Mouse (Mus musculus): ENCODE data around the gene Hemk1. TPM values are rescaled to one million over a fixed set of nuclear protein-coding genes. Genes with fewer than 3 reads are reported as not detected.
A peak's percentile ranks its signal among the peaks of the same experiment; 100 is the strongest.

Hemk1 gene
- total RNA-seq, 2 experiments from 2014 or later, result 18.6 to 21.5 TPM

GRCm38 (mm10) chr9:107340911-107341645, 2.9 kb upstream of the Hemk1 start:
- peak overlapping the region; percentile 81 for H3K4me3 ChIP-seq
- H3K27ac ChIP-seq, result peak overlapping the region; percentile 77
- TF ChIP-seq CTCF (IDR thresholded peaks at IDR 0.05), result no peak
- intact Hi-C loops (cut with DNase I), result no loop called here
- no peak for DNase-seq (ENCODE audit: extremely low spot score in 1 of 2, low spot score in 2 of 2)

DNA sequence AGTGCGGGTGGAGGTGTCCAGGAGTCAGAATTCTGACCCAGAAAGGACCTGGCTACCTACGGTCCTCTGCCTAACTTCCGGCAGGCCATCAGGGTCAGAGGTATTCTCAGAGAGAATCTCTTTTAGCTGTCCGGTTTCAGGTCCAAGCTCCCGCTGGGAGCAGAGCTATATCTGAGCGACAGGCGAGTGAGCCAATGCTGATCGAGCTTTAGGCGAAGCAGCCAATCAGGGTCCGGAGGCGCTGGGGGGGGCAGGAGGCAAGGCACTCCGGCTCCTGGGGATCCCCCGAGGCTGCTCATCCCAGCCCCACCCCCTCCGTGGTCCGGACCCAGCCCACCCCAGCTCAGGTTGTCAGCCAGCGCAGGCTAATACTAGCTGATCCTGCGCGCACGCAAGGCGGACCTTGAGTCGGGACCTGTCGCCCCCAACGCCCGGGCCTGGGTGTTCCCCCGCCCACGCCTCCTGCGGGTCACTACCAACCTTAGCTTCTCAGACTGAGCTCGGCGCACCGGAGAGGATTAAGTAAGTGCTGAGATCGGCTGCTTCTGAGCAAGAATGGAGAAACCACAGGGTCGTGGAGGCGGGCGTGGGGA, 2.2 kb upstream of the Hemk1 start, which contains the start of gene 6430571L13Rik:
TSS of gene 6430571L13Rik (plus strand) at position 336 of the 593 bp plus-strand sequence.
- peak within 1 kb of the TSS; percentile 81 for H3K4me3 ChIP-seq
- peak within 1 kb of the TSS; percentile 77 for H3K27ac ChIP-seq
- peak; percentile 88 to 93 for DNase-seq (ENCODE audit: extremely low spot score in 1 of 2, low spot score in 2 of 2)
- TF ChIP-seq CTCF (IDR thresholded peaks at IDR 0.05), result no peak
- intact Hi-C loops (cut with DNase I), result no loop called here

DNA sequence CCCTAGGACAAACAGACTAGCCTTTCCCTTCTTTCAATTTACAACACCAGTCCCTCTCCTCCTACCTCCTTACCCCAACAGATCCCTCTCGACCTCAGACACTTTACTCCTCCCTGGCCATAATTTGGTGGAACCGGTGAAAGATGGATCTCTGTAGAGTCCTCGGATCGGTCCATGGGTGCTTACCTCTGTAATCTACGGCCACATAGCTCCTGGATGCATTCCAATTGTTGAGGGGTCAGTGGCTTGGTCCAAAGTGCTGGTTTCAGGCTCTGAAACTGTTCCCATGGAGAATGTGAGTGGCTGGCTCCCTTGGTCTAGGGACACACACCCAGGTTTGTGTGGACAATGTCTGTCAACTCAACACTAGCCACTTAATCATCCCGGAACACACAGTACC, 1.8 kb downstream of the Hemk1 start:
- H3K27ac ChIP-seq, result no peak overlapping the region
- intact Hi-C loops (cut with DNase I), result loop anchor here (1.0 to 5.0 kb wide), 3 partner anchors 42 to 444 kb away; partner anchors contain the start of gene Manf
- no peak for TF ChIP-seq CTCF (IDR thresholded peaks at IDR 0.05)
- DNase-seq (ENCODE audit: extremely low spot score in 1 of 2, low spot score in 2 of 2), result no peak
- no peak overlapping the region for H3K4me3 ChIP-seq

GRCm38 (mm10) chr9:107335909-107336308, 2.2 kb downstream of the Hemk1 start:
- H3K27ac ChIP-seq, result no peak overlapping the region
- peak; percentile 96 for TF ChIP-seq CTCF (IDR thresholded peaks at IDR 0.05)
- peak; percentile 60 to 74 for DNase-seq (ENCODE audit: extremely low spot score in 1 of 2, low spot score in 2 of 2)
- H3K4me3 ChIP-seq, result no peak overlapping the region
- intact Hi-C loops (cut with DNase I), result loop anchor here (1.0 to 5.0 kb wide), 3 partner anchors 42 to 444 kb away; partner anchors contain the start of gene Manf

GRCm38 (mm10) chr9:107335046-107335445, 3.1 kb downstream of the Hemk1 start:
- intact Hi-C loops (cut with DNase I), result loop anchor here (5.0 kb wide), 2 partner anchors 98 to 443 kb away; partner anchors contain the start of gene Manf

DNA sequence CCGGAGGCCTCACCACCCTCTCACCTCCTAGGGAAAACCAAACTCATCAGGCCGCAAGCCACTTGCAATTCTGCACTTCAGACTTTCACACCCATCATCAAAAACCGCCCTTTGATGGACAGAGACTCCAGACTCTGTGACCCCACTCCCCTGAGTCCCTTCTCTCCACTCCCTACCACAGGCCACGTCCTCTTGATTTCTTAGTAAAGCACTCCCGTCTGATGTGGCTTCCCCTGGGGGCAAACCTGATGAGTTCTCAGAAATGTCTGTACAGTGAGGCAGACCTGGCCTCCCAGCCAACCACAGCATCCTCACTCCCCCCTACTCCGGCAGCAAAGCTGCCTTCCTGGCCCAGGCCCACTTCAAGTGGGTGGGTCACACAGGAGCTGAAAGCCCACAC, 3.8 kb downstream of the Hemk1 start:
- no peak for DNase-seq (ENCODE audit: extremely low spot score in 1 of 2, low spot score in 2 of 2)

More at GRCm38 (mm10) chr9:107335046-107335445, 3.1 kb downstream of the Hemk1 start:
- no peak overlapping the region for H3K27ac ChIP-seq
- DNase-seq (ENCODE audit: extremely low spot score in 1 of 2, low spot score in 2 of 2), result no peak
- H3K4me3 ChIP-seq, result no peak overlapping the region
- no peak; the same call in 1 of the 2 replicates for TF ChIP-seq CTCF (IDR thresholded peaks at IDR 0.05)

DNA sequence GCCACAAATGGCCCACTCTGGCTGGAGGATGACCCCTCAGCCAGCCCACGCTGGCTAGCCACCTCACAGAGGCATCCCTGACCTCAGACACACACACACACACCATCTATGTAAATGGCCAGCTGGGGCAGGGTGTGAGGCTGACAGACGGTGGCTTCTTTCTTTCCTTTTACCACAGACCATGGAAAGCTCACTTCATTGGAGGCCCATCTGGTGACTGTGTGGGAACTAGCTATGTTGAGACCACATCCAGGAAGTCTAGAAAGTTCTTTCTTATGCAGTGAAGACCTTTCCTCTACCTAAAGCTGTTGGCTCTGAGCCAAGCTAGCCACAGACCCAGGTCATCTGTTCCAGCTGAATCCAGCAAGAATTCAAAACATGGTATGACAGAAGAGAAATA, 4.5 kb downstream of the Hemk1 start:
- TF ChIP-seq CTCF (IDR thresholded peaks at IDR 0.05), result no peak
- no peak overlapping the region for H3K4me3 ChIP-seq
- H3K27ac ChIP-seq, result no peak overlapping the region
- intact Hi-C loops (cut with DNase I), result no loop called here
- no peak for DNase-seq (ENCODE audit: extremely low spot score in 1 of 2, low spot score in 2 of 2)

More for the DNA sequence above, 3.8 kb downstream of the Hemk1 start:
- Histone ChIP-seq H3K4me3 (no peak overlapping the region), H3K27ac (no peak overlapping the region)
- intact Hi-C loops (cut with DNase I), result no loop called here
- no peak for TF ChIP-seq CTCF (IDR thresholded peaks at IDR 0.05)

- no peak for TF ChIP-seq CTCF (IDR thresholded peaks at IDR 0.05)
- H3K4me3 ChIP-seq, result no peak overlapping the region
- H3K27ac ChIP-seq, result no peak overlapping the region
- intact Hi-C loops (cut with DNase I), result no loop called here
- no peak for DNase-seq (ENCODE audit: extremely low spot score in 1 of 2, low spot score in 2 of 2)
Measured at GRCm38 (mm10) chr9:107330791-107331190, 7.4 kb downstream of the Hemk1 start.

DNA sequence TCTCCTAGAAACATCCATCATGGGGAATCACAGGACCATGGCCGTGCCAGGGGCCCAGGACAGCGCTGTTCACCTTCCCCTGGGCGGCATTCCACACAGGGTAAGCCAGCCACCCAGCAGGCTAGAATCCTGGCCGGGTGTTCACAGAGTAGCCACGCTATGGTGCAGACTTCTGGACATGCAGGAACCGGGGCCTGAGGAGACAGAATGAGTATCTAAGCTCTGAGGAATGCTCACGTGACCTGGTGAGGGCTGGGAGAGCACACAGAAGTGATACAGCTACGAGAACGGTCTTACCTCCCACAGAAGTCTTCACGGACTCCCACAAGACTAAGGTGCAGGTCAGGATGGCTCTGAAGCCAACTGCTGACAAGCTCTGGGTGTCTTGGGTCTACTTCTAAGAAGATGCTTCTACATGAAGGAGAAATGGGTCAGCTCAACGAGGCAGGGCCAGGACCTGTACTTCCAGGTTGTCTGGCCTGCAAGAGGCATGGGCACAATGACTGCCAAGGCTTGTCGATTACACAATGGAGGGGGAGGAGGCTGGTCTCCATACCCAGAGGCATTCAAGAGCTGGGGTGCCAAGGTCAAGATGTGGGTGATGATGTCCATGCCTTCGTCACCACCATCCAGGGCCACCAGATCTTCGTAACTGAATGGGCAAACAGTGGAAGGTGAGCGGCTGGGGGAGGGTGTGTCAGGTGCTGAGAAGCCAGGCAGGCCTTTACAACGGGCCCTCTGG, 10.1 kb downstream of the Hemk1 start:
- intact Hi-C loops (cut with DNase I), result no loop called here
- Histone ChIP-seq H3K4me3 (no peak overlapping the region), H3K27ac (no peak overlapping the region)
- no peak for DNase-seq (ENCODE audit: extremely low spot score in 1 of 2, low spot score in 2 of 2)
- TF ChIP-seq CTCF (IDR thresholded peaks at IDR 0.05), result no peak

DNA sequence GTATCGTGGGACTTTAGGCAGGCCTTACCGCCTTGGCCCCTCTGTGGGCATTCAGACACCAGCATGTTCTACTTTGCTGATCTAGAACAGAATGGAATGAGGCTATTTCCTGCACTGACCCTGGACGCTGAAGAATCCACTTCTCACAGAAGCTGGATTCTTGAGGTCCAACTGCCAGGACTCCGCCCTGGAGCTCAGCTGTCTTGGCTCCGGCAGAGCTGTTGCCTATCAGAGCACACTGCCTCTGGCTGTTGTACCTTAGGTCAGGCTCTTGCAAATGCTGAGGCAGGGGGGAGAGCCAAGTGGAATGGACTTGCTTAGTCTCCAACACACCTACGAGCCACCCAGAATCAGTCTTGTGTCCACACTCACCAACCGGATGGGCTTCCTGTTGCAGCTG, 12.2 kb downstream of the Hemk1 start:
- DNase-seq (ENCODE audit: extremely low spot score in 1 of 2, low spot score in 2 of 2), result no peak
- Histone ChIP-seq H3K27ac (no peak overlapping the region), H3K4me3 (no peak overlapping the region)
- intact Hi-C loops (cut with DNase I), result no loop called here
- TF ChIP-seq CTCF (IDR thresholded peaks at IDR 0.05), result no peak

DNA sequence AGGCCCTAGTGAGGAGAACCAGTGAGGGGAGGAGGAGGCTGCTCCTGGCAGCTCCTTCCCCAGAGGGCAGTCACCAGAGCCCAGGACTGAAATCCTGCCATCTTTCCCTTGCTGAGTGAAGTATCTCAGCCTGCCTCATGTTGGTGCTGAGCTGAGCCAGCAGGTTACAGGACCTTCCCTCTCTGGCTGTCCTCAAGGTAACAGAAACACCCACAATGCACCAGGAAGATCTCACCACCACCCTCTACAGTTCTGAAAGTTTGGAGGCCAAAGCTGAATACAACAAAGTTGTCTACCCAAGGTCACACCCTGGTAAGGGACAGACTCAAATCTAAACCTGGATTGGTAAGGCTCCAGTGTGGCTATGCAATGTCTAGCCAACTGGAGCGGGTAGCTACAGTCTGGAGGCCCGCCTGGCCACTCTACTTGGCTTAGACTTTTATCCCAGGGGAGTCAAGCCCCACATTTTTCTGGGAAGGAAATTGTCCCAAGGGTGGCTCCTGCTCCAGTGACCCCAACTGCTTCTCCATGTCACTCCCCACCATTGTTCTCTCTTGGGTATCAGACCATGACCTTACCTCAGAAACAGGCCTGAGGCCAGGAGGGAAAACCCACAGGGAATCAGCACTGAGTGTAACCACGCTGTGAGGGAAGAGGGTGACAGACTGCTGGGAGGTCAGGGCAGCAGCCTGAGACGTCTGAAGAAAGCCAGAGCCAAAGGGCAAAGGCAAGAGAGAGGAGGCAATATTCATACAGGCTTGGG, 13.2 kb downstream of the Hemk1 start:
- intact Hi-C loops (cut with DNase I), result no loop called here
- no peak overlapping the region for H3K4me3 ChIP-seq
- no peak for DNase-seq (ENCODE audit: extremely low spot score in 1 of 2, low spot score in 2 of 2)
- no peak overlapping the region for H3K27ac ChIP-seq
- TF ChIP-seq CTCF (IDR thresholded peaks at IDR 0.05), result no peak

Data from left cerebral cortex, adult 2 months (tissue).